Mouse (Mus musculus): ENCODE results near the gene Dnajc28.

- no peak for TF ChIP-seq POLR2A (IDR thresholded peaks at IDR 0.05; ENCODE audit: borderline replicate concordance, control insufficient read depth, low read depth, low read length)
- TF ChIP-seq CTCF (IDR thresholded peaks at IDR 0.05; ENCODE audit: control insufficient read depth, insufficient read depth, low read length), result no peak
Measured at GRCm38 (mm10) chr16:91565292-91565951, 53.4 kb downstream of the Dnajc28 start.

Measured in bone marrow, adult 2 months (tissue).